8 mouse cellular contexts compared by ENCODE assay signal in the genomic region with DNA sequence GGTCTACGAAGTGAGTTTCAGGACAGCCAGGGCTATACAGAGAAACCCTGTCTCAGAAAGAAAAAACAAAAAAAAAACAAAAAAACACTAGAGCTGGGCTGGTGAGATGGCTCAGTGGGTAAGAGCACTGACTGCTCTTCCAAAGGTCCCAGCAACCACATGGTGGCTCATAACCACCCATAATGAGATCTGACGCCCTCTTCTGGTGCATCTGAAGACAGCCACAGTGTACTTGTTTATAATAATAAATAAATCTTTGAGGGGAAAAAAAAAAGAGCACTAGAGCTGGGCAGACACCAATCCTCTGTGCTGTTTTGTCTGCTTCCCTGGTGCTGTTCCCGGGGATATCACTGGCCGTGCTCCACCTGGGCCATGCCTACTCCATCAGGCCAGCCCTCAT. TPM values are rescaled to one million over a fixed set of nuclear protein-coding genes. Genes with fewer than 3 reads are reported as not detected.
DNase-seq lines count a peak whose midpoint lies in the region; ATAC-seq and TF ChIP-seq lines count a peak whose summit lies in the region.
"Not testable (repeated sequence)": the region's sequence is repeated elsewhere in the genome, so short reads cannot be mapped to it uniquely, and the experiment has no call there.
"Had no signal": no experiment of that assay in that cellular context is flagged by ENCODE, and none has a peak within 500 bp of the region (broad histone marks: within the 10 kb centered on the region; RNA-seq: fewer than 3 reads in every experiment).

No protein-coding gene starts in this region.

- WGBS in liver, embryonic 14.5 days (ENCODE audit: insufficient replicate concordance), result 56% methylated on average over 4 of the region's 4 CpGs
- WGBS in lung, postnatal 0 days, result 66% methylated on average over 4 of the region's 4 CpGs

- intact Hi-C loops in gastrocnemius, adult 2 months (cut with DNase I), result not testable (repeated sequence)

- H3K4me2 ChIP-seq in liver, embryonic 14.5 days (ENCODE audit: low read depth); lung, postnatal 0 days (replicated peaks; ENCODE audit: low read depth, low read length): not testable (repeated sequence)

- TF ChIP-seq CTCF in E14TG2a.4 (conservative IDR thresholded peaks at IDR 0.05; ENCODE audit: low read length), result peak; percentile 19; the same call in 1 of the 2 replicates
- peak; percentile 1; the same call in 1 of the 2 replicates for TF ChIP-seq CTCF in gastrocnemius, adult 2 months (IDR thresholded peaks at IDR 0.05)
- TF ChIP-seq CTCF in layer of hippocampus, adult 2 months (conservative IDR thresholded peaks at IDR 0.05), result peak; percentile 50
- peak; percentile 32; the same call in 1 of the 2 replicates for TF ChIP-seq CTCF in liver, embryonic 14.5 days (IDR thresholded peaks at IDR 0.05; ENCODE audit: low read depth)
- TF ChIP-seq CTCF in lung, postnatal 0 days (IDR thresholded peaks at IDR 0.05), result 0 out of 2 replicates have a peak, but pooled peaks have one; percentile 7

- not testable (repeated sequence) for H3K27ac ChIP-seq in gastrocnemius, adult 2 months; layer of hippocampus, adult 2 months; liver, embryonic 14.5 days; lung, postnatal 0 days (ENCODE audit: low read length)

- TF ChIP-seq EP300 in liver, embryonic 14.5 days (IDR thresholded peaks at IDR 0.05; ENCODE audit: low read depth); lung, postnatal 0 days (IDR thresholded peaks at IDR 0.05): not testable (repeated sequence)

- not testable (repeated sequence) for H3K36me3 ChIP-seq in E14TG2a.4 (ENCODE audit: insufficient read depth, low read length); liver, embryonic 14.5 days (replicated peaks; ENCODE audit: control insufficient read depth, insufficient read depth, low read depth); lung, postnatal 0 days (ENCODE audit: insufficient read depth, low read length)

- not testable (repeated sequence) for H3K9me3 ChIP-seq in E14TG2a.4 (ENCODE audit: low read length); liver, embryonic 14.5 days (ENCODE audit: control insufficient read depth, low read length); lung, postnatal 0 days (ENCODE audit: low read length)

- DNase-seq in gastrocnemius, adult 2 months; layer of hippocampus, adult 2 months (ENCODE audit: low spot score in 2 of 2); liver, embryonic 14.5 days (ENCODE audit: low read depth in 3 of 3, low spot score in 3 of 3); lung, postnatal 0 days (ENCODE audit: low spot score): not testable (repeated sequence)

- not testable (repeated sequence) for H3K27me3 ChIP-seq in E14TG2a.4 (ENCODE audit: insufficient read depth, low read length); liver, embryonic 14.5 days (ENCODE audit: control insufficient read depth, insufficient read depth, low read length); lung, postnatal 0 days (replicated peaks; ENCODE audit: insufficient read depth, low read length)

- not testable (repeated sequence) for H3K9ac ChIP-seq in liver, embryonic 14.5 days (replicated peaks); lung, postnatal 0 days (replicated peaks; ENCODE audit: low read depth)

- ATAC-seq in liver, embryonic 14.5 days (ENCODE audit: insufficient read depth); lung, postnatal 0 days: not testable (repeated sequence)

- H3K4me1 ChIP-seq in E14TG2a.4 (replicated peaks; ENCODE audit: low read depth, low read length), result peaks cover 78% of the 10 kb centered on the region
- H3K4me1 ChIP-seq in liver, embryonic 14.5 days (replicated peaks; ENCODE audit: control insufficient read depth in 2 of 2, insufficient read depth in 2 of 2, low read length in 1 of 2), result peaks cover 25 to 30% of the 10 kb centered on the region in 2 experiments
- not testable (repeated sequence) for H3K4me1 ChIP-seq in lung, postnatal 0 days (ENCODE audit: insufficient read depth, low read depth, low read length)

- H3K4me3 ChIP-seq in E14TG2a.4 (replicated peaks; ENCODE audit: low read length); gastrocnemius, adult 2 months; layer of hippocampus, adult 2 months; liver, embryonic 14.5 days (ENCODE audit: insufficient read depth in 1 of 2, low read depth in 2 of 2, low read length in 2 of 2); lung, postnatal 0 days (ENCODE audit: low read depth, low read length): not testable (repeated sequence)

RNA-seq across cellular contexts. Expression of a gene that starts 22.2 kb away (rescaled TPM):
- total RNA-seq in gastrocnemius, adult 2 months (2021), result not detected
- 100 to 1,000 TPM; 170 to 180 TPM for total RNA-seq in layer of hippocampus, adult 2 months (2021)
- polyA plus RNA-seq in liver, embryonic 14.5 days (2012; rRNA removed), result 0.02 and 0.36 TPM in 2 replicates
- 0.09 TPM in 1 of 2 replicates, not detected in the other for polyA plus RNA-seq in liver, embryonic 14.5 days (2014; fragmentation: Nextera tagmentation; extraction: Ambion mirVana)
- 0.04 and 0.08 TPM in 2 replicates for polyA plus RNA-seq in lung, postnatal 0 days (2015; fragmentation: Nextera tagmentation; extraction: Ambion mirVana)
- total RNA-seq: CH12.LX had no signal
- polyA plus RNA-seq: activated CD4-positive, CD25-positive, alpha-beta regulatory T cell, adult 4 months; CD4-positive, CD25-positive, alpha-beta regulatory T cell, adult 4 months had no signal

RNA-seq across cellular contexts. Expression of a gene that starts 22.6 kb away (rescaled TPM):
- total RNA-seq in gastrocnemius, adult 2 months (2021), result 10 to 100 TPM in 1 of 2 experiments, 1 to 10 TPM in 1; 9.5 to 18.2 TPM
- total RNA-seq in layer of hippocampus, adult 2 months (2021), result 10 to 100 TPM; 80.9 to 84.4 TPM
- polyA plus RNA-seq in liver, embryonic 14.5 days (2012; rRNA removed), result 10.7 and 14.9 TPM in 2 replicates
- polyA plus RNA-seq in liver, embryonic 14.5 days (2014; fragmentation: Nextera tagmentation; extraction: Ambion mirVana), result 45.0 and 52.3 TPM in 2 replicates
- polyA plus RNA-seq in lung, postnatal 0 days (2015; fragmentation: Nextera tagmentation; extraction: Ambion mirVana), result 45.3 and 45.5 TPM in 2 replicates

RNA-seq across cellular contexts. Expression of a gene that starts 58.4 kb away (rescaled TPM):
- total RNA-seq in gastrocnemius, adult 2 months (2021), result 1 to 10 TPM; 4.7 to 5.3 TPM
- 10 to 100 TPM; 19.3 to 25.5 TPM for total RNA-seq in layer of hippocampus, adult 2 months (2021)
- polyA plus RNA-seq in liver, embryonic 14.5 days (2012; rRNA removed), result 6.2 and 10.4 TPM in 2 replicates
- polyA plus RNA-seq in liver, embryonic 14.5 days (2014; fragmentation: Nextera tagmentation; extraction: Ambion mirVana), result 7.5 and 9.8 TPM in 2 replicates
- polyA plus RNA-seq in lung, postnatal 0 days (2015; fragmentation: Nextera tagmentation; extraction: Ambion mirVana), result 6.8 and 7.5 TPM in 2 replicates

Comparison
In these comparisons a context has a peak if more than half of its experiments do, and no peak if none do; other contexts are left out.
1. RNA of a gene that starts 22.2 kb away (total RNA-seq): 170 to 180 TPM in layer of hippocampus, adult 2 months; not detected in gastrocnemius, adult 2 months; every median in the first group is over 100 times any median in the second.
2. RNA of a gene that starts 22.6 kb away (total RNA-seq): 80.9 to 84.4 TPM in layer of hippocampus, adult 2 months; 9.5 to 18.2 TPM in gastrocnemius, adult 2 months; every median in the first group is over 4 times any median in the second.
3. Peak in every context shown above with its lines, with median percentiles within 50 percentile points of each other: CTCF ChIP-seq.